Mouse (Mus musculus) hindbrain, embryonic 13.5 days (tissue): ENCODE results near the gene Tnik. TPM values are rescaled to one million over a fixed set of nuclear protein-coding genes. Genes with fewer than 3 reads are reported as not detected.

ENCODE experiments used
- ATAC-seq: fragments of 200-750 bp; cut with Nextera tagmentation; 2 replicates; pipeline ENCODE4 v1.8.0; 2017; ENCODE audit warnings: moderate TSS enrichment; ENCODE audit not compliant: low FRiP score
- H3K27ac ChIP-seq: fragments of 300-500 bp; sonication (generic); 2 replicates; pipeline ENCODE4 v1.5.1; 2015; ENCODE audit warnings: inconsistent platforms, mild to moderate bottlenecking, moderate library complexity
- H3K27me3 ChIP-seq: fragments of 300-500 bp; sonication (generic); 2 replicates; pipeline ENCODE4 v1.6.1; 2015; ENCODE audit warnings: mild to moderate bottlenecking, inconsistent platforms
- H3K36me3 ChIP-seq: fragments of 300-500 bp; sonication (generic); 2 replicates; pipeline ENCODE4 v1.6.1; 2015; ENCODE audit warnings: mild to moderate bottlenecking, inconsistent platforms
- H3K4me1 ChIP-seq: fragments of 300-500 bp; sonication (generic); replicated peaks from 2 replicates; pipeline ENCODE4 v1.6.1; 2015; ENCODE audit warnings: inconsistent platforms
- H3K4me2 ChIP-seq: fragments of 300-500 bp; sonication (generic); 2 replicates; pipeline ENCODE4 v1.6.1; 2015; ENCODE audit warnings: inconsistent platforms, mild to moderate bottlenecking, moderate library complexity
- H3K4me3 ChIP-seq: fragments of 300-500 bp; sonication (generic); 2 replicates; pipeline ENCODE4 v1.5.1; 2015; ENCODE audit warnings: mild to moderate bottlenecking, inconsistent platforms
- H3K9ac ChIP-seq: fragments of 300-500 bp; sonication (generic); 2 replicates; pipeline ENCODE4 v1.6.1; 2015; ENCODE audit warnings: mild to moderate bottlenecking, inconsistent platforms
- H3K9me3 ChIP-seq: fragments of 300-500 bp; sonication (generic); 2 replicates; pipeline ENCODE4 v1.6.1; 2016; ENCODE audit warnings: inconsistent platforms
- WGBS: fragments of 180-500 bp; shearing (Covaris S2); methylation state at CpG from one replicate; pipeline ENCODE4 v1.1.7; 2015; 5-methylcytosine and 5-hydroxymethylcytosine counted together
- polyA plus RNA-seq: library from polyadenylated mRNA; unstranded; fragments of >200 nt; fragmentation: Nextera tagmentation; extraction: Ambion mirVana; gene quantifications from 2 replicates; pipeline ENCODE4 v1.2.1, GENCODE M21; 2015

Gene Tnik
- polyA plus RNA-seq, 1 experiment from 2014 or later = 73.6 TPM

DNA sequence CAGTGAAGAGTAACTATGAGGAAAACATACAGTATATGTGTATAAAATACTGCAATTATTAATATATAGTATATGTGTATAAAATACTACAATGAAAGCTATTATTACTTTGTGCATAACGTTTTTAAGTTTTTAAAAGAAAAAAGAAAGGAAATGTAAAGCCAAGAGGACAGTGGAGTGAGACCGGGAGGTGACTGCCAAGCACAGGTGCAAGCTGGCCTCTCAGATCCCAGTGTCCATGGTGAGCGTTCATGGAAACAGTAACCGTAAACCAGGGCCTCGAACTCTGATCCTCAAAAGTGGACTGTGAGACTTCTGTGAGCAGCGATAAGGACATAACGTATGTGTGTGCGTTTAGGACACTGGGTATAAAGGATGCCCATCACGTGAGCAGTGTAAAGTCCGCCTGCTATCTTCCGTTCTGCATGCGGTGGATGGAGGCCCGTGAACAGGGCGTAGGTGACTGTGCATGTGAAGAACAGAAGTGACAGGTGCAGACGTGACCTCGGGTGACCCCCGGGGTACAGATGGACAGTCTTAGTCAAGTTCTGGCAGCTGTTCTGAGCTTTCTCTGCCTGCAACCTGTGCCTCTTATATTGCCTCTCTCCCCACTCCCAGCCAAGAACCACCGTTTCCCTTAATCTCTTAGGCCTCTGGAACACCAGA, 316.1 kb downstream of the Tnik start:
- Histone ChIP-seq H3K9me3 (no peaks in the 10 kb centered on the region), H3K36me3 (peaks cover 55% of the 10 kb centered on the region), H3K9ac (no peak overlapping the region), H3K4me2 (no peak overlapping the region), H3K4me1 (peaks cover 8% of the 10 kb centered on the region), H3K27ac (no peak overlapping the region), H3K4me3 (no peak overlapping the region), H3K27me3 (no peaks in the 10 kb centered on the region)
- no peak for ATAC-seq
- 93% methylated on average over 18 of the region's 18 CpGs for WGBS

DNA sequence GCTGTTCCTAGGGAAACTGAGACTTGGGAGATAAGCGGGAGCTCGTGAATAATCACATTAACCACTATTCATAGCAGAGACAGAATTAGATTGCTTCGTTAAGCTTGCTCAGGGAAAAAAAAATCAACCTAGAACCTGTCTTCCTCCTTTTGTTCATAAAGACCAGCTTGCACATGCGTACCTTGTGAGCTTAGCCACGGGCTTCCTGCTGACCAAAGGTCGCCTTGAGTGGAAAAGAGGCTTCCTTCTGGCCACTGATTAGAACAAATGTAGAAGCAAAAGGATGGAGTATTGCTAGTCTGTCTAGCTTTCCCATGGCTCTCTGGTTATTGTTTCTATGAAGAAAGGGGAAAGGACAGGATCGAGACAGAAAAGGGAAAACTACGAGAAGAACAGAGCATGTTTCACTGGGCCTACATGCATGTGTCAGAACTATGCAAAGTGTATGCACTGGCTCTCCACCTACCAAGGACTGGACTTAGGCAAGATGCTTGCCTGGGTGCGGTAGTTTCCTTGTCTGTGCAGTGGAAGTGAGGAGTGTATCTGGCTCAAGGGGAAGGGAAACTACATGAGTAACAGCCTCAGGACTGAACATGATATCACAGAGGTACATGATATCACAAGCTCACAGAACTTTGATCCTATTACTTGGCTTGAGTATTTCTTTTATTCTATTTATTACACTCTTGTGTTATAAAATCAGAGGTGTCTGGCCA, 322.9 kb downstream of the Tnik start:
- H3K4me2 ChIP-seq = no peak overlapping the region
- no peak overlapping the region for H3K9ac ChIP-seq
- H3K27me3 ChIP-seq = no peaks in the 10 kb centered on the region
- no peak overlapping the region for H3K27ac ChIP-seq
- ATAC-seq = no peak
- H3K36me3 ChIP-seq = peaks cover 52% of the 10 kb centered on the region
- no peaks in the 10 kb centered on the region for H3K9me3 ChIP-seq
- H3K4me3 ChIP-seq = no peak overlapping the region
- 83% methylated on average over 9 of the region's 9 CpGs for WGBS
- H3K4me1 ChIP-seq = no peaks in the 10 kb centered on the region

DNA sequence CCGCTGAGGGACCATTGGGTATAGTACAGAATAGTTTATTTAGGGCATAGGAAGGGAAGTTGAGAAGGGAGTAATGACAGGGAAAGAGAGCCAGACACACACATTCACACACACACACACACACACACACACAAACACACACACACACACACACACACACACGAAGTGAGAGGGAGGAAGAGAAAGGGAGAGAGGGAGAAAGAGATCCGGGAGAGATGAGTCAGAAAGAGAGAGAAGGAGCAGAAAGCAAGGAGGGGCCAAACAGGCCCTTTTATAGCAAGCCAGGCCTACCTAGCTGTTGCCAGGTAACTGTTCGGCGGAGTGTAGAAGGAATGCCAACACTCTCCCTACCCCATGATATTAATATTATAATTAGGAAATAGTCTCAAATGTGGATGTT, 324.8 kb downstream of the Tnik start:
- Histone ChIP-seq H3K9ac (no peak overlapping the region), H3K36me3 (peaks cover 46% of the 10 kb centered on the region), H3K4me3 (no peak overlapping the region), H3K4me2 (no peak overlapping the region), H3K4me1 (no peaks in the 10 kb centered on the region), H3K27me3 (no peaks in the 10 kb centered on the region), H3K9me3 (no peaks in the 10 kb centered on the region), H3K27ac (no peak overlapping the region)
- 75% methylated on average over 5 of the region's 5 CpGs for whole genome bisulfite sequencing
- no peak for ATAC-seq

DNA sequence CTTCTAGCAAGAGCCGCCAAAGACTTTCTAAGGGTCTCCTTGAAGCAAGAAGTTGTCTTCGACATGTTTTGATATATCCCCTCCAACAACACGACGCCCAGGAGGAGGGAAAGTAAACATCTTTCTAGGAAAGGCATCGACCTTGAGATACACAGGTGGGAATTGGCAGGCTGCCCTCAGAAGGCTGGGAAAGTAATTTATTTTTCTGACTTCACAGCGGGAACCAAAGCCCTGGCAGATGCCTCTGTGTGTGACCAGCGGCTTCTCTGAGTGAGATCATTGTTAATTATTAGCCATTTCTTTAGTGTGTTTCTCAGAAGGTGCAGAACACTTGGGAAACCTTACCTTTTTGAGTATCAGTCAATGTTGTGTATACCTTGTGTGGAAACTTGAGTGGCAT, 328.3 kb downstream of the Tnik start:
- WGBS = 68% methylated on average over 7 of the region's 7 CpGs
- Histone ChIP-seq H3K27me3 (no peaks in the 10 kb centered on the region), H3K4me2 (no peak overlapping the region), H3K36me3 (peaks cover 43% of the 10 kb centered on the region), H3K9me3 (no peaks in the 10 kb centered on the region), H3K4me3 (no peak overlapping the region), H3K27ac (no peak overlapping the region), H3K4me1 (no peaks in the 10 kb centered on the region), H3K9ac (no peak overlapping the region)
- no peak for ATAC-seq

DNA sequence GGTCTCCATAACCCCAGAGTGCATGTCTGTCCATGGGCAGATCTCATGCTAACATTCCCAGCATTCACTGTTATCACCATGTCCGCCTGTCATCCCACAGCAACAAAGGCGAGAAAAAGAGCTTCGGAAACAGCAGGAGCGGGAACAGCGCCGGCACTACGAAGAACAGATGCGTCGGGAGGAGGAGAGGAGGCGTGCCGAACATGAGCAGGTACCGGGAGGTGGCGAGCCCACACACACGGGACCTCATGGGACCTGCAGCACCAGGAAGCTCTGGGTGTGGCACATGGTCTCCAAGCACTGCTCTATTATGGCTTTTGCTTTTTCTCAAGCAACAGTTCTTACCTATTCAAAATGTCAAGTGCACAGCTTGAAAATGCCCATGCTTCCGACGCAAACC, 330.9 kb downstream of the Tnik start:
- Histone ChIP-seq H3K9me3 (no peaks in the 10 kb centered on the region), H3K4me2 (no peak overlapping the region), H3K9ac (no peak overlapping the region), H3K4me3 (no peak overlapping the region), H3K27ac (no peak overlapping the region), H3K27me3 (no peaks in the 10 kb centered on the region), H3K4me1 (no peaks in the 10 kb centered on the region), H3K36me3 (peaks cover 62% of the 10 kb centered on the region)
- 96% methylated on average over 16 of the region's 16 CpGs for WGBS
- no peak for ATAC-seq

DNA sequence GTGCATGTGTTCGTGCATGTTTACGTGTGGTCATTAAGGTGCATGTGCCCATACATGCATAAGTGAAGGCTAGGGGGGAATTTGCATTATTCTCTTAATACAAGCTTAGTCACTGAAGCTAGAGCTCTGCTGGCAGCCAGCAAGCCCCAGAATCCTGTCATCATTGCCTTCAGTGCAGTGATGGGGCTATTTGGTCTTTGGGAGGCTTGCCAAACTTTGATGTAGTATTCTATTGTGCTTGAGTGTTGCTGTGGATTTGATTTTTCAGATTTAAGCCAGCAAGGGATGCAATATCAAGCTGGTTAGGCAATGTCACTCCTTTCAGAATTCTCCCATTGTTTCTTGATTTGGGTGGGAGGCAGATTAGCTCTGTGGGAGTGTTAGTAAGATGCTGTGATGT, 336.5 kb downstream of the Tnik start:
- Histone ChIP-seq H3K9ac (no peak overlapping the region), H3K27me3 (no peaks in the 10 kb centered on the region), H3K36me3 (peaks cover 69% of the 10 kb centered on the region), H3K4me3 (no peak overlapping the region), H3K4me1 (no peaks in the 10 kb centered on the region), H3K4me2 (no peak overlapping the region), H3K9me3 (no peaks in the 10 kb centered on the region), H3K27ac (no peak overlapping the region)
- no peak for ATAC-seq
- WGBS = 93% methylated on average over 2 of the region's 2 CpGs

DNA sequence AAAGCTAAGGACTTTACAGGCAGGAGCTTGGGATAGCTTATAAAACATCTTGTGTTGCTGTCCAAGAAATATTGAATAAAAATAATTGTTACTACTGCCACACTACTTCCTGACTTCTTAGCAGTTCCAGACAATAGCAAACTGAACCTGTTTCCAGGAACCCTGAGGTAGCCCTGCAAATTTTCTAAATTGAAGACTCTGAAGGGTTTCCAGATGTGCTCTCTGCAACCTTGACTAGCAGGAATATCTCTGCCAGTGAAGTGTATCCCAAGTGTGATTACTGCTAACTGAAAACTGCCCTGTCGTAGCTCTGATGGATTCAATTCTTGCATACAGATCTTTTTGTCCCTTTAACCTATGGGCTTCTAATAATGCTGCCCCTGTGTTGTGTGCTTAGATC, 343.7 kb downstream of the Tnik start:
- Histone ChIP-seq H3K9me3 (no peaks in the 10 kb centered on the region), H3K36me3 (peaks cover 57% of the 10 kb centered on the region), H3K4me2 (no peak overlapping the region), H3K9ac (no peak overlapping the region), H3K4me1 (no peaks in the 10 kb centered on the region), H3K27me3 (no peaks in the 10 kb centered on the region), H3K4me3 (no peak overlapping the region), H3K27ac (no peak overlapping the region)
- WGBS = 52% methylated on average over 1 of the region's 1 CpGs
- no peak for ATAC-seq

DNA sequence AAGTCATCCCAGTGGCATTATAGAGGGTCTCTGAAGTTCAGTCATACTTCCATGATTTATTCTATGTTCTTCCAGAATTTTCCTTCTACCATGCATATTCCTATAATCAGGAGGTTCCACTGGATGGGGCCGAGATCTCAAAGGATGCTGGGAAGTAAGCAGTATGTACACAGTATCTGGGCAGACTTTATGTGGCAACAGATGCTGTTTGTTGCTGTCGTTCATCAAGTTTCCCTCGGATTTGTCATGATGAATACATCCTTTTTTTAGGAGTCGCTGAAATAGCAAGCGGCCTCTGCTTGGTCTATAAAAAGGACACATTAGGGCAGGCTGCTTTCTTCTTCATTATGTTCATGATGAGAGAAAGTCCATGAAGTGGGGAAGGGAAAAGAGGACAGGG, 349.3 kb downstream of the Tnik start:
- no peak for ATAC-seq
- Histone ChIP-seq H3K9ac (no peak overlapping the region), H3K4me1 (no peaks in the 10 kb centered on the region), H3K27ac (no peak overlapping the region), H3K27me3 (no peaks in the 10 kb centered on the region), H3K9me3 (no peaks in the 10 kb centered on the region), H3K4me3 (no peak overlapping the region), H3K4me2 (no peak overlapping the region), H3K36me3 (peaks cover 47% of the 10 kb centered on the region)
- 76% methylated on average over 5 of the region's 5 CpGs for WGBS

DNA sequence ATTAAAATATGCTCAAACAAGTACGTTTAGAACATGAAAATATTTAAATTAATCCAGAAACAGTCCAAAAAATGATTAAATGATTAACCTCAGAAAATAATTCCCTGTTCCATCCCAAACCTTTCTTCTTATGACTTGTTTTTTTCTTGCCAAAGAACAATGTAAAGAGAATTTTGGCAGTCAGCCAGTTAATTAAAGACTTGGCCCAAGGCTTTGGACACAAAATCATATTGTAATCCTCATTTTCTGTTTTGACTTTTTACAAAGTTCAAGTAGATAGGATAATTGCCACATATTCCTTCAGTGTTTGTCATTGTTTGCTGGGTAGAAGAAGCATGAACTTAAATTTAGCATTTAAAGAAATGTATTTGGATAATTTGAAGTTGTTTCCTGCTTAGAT, 353.4 kb downstream of the Tnik start:
- H3K27ac ChIP-seq = no peak overlapping the region
- no peaks in the 10 kb centered on the region for H3K9me3 ChIP-seq
- no peak overlapping the region for H3K9ac ChIP-seq
- no peak overlapping the region for H3K4me3 ChIP-seq
- no peak overlapping the region for H3K4me2 ChIP-seq
- no peak for ATAC-seq
- no peaks in the 10 kb centered on the region for H3K4me1 ChIP-seq
- WGBS = 73% methylated on average over 1 of the region's 1 CpGs
- H3K27me3 ChIP-seq = no peaks in the 10 kb centered on the region
- H3K36me3 ChIP-seq = peaks cover 41% of the 10 kb centered on the region

DNA sequence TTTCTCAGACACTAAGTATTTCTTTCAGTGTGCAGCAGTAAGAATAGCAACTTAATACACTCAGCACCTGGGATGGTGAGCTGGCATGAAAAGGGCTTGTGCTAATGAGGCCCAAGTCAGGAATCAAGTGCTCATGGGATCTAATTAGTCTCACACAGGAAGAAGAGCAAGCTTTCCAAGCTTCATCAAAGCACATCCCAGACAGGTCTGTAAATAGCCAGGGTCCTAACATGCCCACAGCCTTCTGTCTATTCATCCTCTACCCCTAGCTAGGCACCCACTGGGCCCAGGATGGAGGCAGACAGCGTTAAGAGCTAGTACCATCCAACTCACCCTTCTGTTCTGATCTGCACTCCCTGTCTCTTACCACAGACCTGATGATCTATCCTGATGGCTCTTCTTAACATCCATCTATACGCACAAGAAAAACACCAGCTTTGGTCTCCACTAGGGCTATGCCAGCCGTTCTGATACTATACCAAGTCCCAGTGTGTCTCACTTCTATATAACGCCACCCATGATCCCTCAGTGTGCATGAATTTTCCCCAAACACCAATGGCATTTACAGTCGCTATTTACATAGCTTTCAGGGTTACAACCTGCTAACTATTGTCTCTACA, 354.1 kb downstream of the Tnik start:
- peak overlapping the region; percentile 48; the same call in 1 of the 2 replicates for H3K27ac ChIP-seq
- H3K4me3 ChIP-seq = no peak overlapping the region
- H3K4me2 ChIP-seq = no peak overlapping the region
- no peaks in the 10 kb centered on the region for H3K9me3 ChIP-seq
- no peak for ATAC-seq
- H3K27me3 ChIP-seq = no peaks in the 10 kb centered on the region
- H3K36me3 ChIP-seq = peaks cover 40% of the 10 kb centered on the region
- H3K4me1 ChIP-seq = no peaks in the 10 kb centered on the region
- 87% methylated on average over 5 of the region's 5 CpGs for WGBS
- no peak overlapping the region for H3K9ac ChIP-seq

DNA sequence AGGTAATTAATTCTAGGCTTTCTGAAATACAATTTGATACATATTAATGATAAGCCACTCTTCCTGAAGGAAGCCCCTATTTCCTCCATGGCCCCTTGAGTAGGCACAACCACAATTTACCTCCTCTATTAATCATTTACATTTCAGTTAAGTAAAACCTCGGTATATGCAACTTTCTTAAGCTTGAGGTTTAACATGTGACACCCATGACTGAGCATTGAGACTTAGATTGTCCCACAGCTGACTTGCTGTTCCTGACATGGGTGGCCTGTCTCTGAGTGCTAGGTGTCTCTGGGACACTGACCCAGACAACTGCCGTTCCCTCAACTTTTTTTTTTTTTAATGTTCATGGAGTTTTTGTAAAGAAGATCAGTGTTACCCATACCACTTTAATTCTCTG, 358.8 kb downstream of the Tnik start:
- H3K4me3 ChIP-seq = no peak overlapping the region
- no peaks in the 10 kb centered on the region for H3K4me1 ChIP-seq
- H3K9ac ChIP-seq = no peak overlapping the region
- H3K4me2 ChIP-seq = no peak overlapping the region
- H3K36me3 ChIP-seq = peaks cover 56% of the 10 kb centered on the region
- H3K27me3 ChIP-seq = no peaks in the 10 kb centered on the region
- WGBS = 89% methylated on average over 2 of the region's 2 CpGs
- ATAC-seq = no peak
- H3K9me3 ChIP-seq = no peaks in the 10 kb centered on the region
- no peak overlapping the region for H3K27ac ChIP-seq

DNA sequence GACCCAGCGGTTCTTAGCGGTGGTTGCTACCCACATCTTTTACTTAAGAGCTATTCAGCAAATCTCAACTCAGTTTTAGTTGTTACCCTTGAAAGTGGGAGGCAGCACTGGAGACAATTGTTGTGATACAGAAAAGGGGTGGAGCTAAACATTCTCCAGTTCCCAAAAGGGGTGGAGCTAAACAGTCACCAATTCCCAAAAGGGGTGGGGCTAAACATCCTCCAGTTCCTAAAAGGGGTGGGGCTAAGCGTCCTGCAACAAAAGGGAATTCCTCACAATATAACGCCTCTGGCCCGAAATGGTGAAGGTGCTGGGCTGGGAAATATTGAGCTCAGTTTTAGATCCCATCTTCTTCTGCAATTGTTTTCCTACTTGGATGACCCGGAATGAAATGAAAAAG, 363.8 kb downstream of the Tnik start:
- Histone ChIP-seq H3K4me2 (no peak overlapping the region), H3K27me3 (no peaks in the 10 kb centered on the region), H3K4me1 (no peaks in the 10 kb centered on the region), H3K9me3 (no peaks in the 10 kb centered on the region), H3K4me3 (no peak overlapping the region), H3K36me3 (peaks cover 62% of the 10 kb centered on the region), H3K9ac (no peak overlapping the region), H3K27ac (no peak overlapping the region)
- 94% methylated on average over 6 of the region's 6 CpGs for WGBS
- ATAC-seq = no peak

DNA sequence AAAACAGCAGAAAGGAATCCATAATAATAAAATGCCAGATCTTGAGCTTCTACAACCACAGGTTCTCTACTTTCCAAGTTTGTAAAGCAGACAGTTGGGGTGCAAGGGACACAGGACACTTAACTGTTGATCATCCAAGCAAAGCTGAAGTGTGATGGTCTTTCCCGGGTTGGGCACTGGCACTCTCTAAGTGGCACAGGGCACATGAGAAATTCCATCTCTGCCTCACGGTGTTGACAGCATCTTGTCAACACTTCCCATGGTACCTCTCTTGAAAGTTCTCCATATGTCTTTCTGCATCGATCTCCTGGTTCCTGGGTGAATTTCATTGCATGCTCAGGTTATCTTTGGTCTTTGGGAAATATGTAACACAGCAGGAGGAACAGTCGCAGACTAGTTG, 373.8 kb downstream of the Tnik start:
- 91% methylated on average over 4 of the region's 4 CpGs for WGBS
- H3K27me3 ChIP-seq = no peaks in the 10 kb centered on the region
- H3K9ac ChIP-seq = no peak overlapping the region
- no peak overlapping the region for H3K4me2 ChIP-seq
- no peaks in the 10 kb centered on the region for H3K9me3 ChIP-seq
- no peak overlapping the region for H3K27ac ChIP-seq
- no peak overlapping the region for H3K4me3 ChIP-seq
- H3K4me1 ChIP-seq = no peaks in the 10 kb centered on the region
- peaks cover 46% of the 10 kb centered on the region for H3K36me3 ChIP-seq
- no peak for ATAC-seq
